Mouse (Mus musculus) small intestine, adult 2 months (tissue): ENCODE measurements around the gene Lcn6. TPM values are rescaled to one million over a fixed set of nuclear protein-coding genes. Genes with fewer than 3 reads are reported as not detected.

ENCODE experiments used
- H3K27ac ChIP-seq: fragments of 200-500 bp; 2 replicates; pipeline ENCODE4 v1.5.1; 2012; ENCODE audit warnings: low read depth, low read length, control low read depth, inconsistent platforms; ENCODE audit not compliant: insufficient read depth
- H3K27me3 ChIP-seq: fragments of 200-500 bp; 2 replicates; pipeline ENCODE4 v1.6.1; 2012; ENCODE audit warnings: mild to moderate bottlenecking, moderate library complexity, low read length, inconsistent platforms; ENCODE audit not compliant: control insufficient read depth, insufficient read depth
- H3K36me3 ChIP-seq: fragments of 200-500 bp; 2 replicates; pipeline ENCODE4 v1.6.1; 2012; ENCODE audit warnings: mild to moderate bottlenecking, low read length, control low read depth, inconsistent platforms; ENCODE audit not compliant: control insufficient read depth, insufficient read depth
- H3K4me1 ChIP-seq: fragments of 200-500 bp; 2 replicates; pipeline ENCODE4 v1.6.1; 2012; ENCODE audit warnings: low read length, inconsistent platforms, mixed read lengths; ENCODE audit not compliant: control insufficient read depth, insufficient read depth, insufficient read length
- H3K4me3 ChIP-seq: fragments of 200-500 bp; 2 replicates; pipeline ENCODE4 v1.5.1; 2012; ENCODE audit warnings: low read depth, mild to moderate bottlenecking, control low read depth, inconsistent platforms, low read length, moderate library complexity
- CTCF ChIP-seq: fragments of 200-500 bp; IDR thresholded peaks from 2 replicates; pipeline ENCODE4 v1.5.1; 2012; ENCODE audit warnings: low read depth, mild to moderate bottlenecking, control low read depth, inconsistent platforms, low read length, moderate library complexity, mixed read lengths; ENCODE audit not compliant: insufficient replicate concordance, insufficient read length; ENCODE audit errors: extremely low read depth
- POLR2A ChIP-seq: fragments of 200-500 bp; IDR thresholded peaks from 2 replicates; pipeline ENCODE4 v1.6.1; 2012; ENCODE audit warnings: low read depth, mild to moderate bottlenecking, control low read depth, inconsistent platforms, low read length, moderate library complexity
- WGBS: fragments of 180-500 bp; shearing (Covaris S2); methylation state at CpG from one replicate; pipeline ENCODE4 v1.1.7; 2018; 5-methylcytosine and 5-hydroxymethylcytosine counted together
- polyA plus RNA-seq: library from polyadenylated mRNA; depleted of rRNA; stranded (reverse); fragments of >200 nt; gene quantifications from 2 replicates; pipeline ENCODE4 v1.2.3, GENCODE M21; 2012; rRNA removed

Gene Lcn6
- polyA plus RNA-seq: not detected in 2 replicates

GRCm38 (mm10) chr2:25676486-25676885 lies at the start of gene Lcn6:
Gene Lcn6, plus strand, starts transcription at chr2:25676786.
- Histone ChIP-seq H3K27ac (no peak within 1 kb of the TSS), H3K27me3 (no peaks in the 10 kb centered on the region), H3K36me3 (no peaks in the 10 kb centered on the region), H3K4me1 (no peaks in the 10 kb centered on the region), H3K4me3 (no peak within 1 kb of the TSS)
- TF ChIP-seq CTCF (no peak), POLR2A (no peak)
- 74% methylated on average over 3 of the region's 3 CpGs for WGBS

GRCm38 (mm10) chr2:25627811-25628210 lies 48.8 kb upstream of the Lcn6 start, which contains the start of gene Fcna:
Gene Fcna, minus strand, starts transcription at chr2:25628030.
- Histone ChIP-seq H3K4me1 (no peaks in the 10 kb centered on the region), H3K27ac (no peak within 1 kb of the TSS), H3K36me3 (no peaks in the 10 kb centered on the region), H3K27me3 (no peaks in the 10 kb centered on the region), H3K4me3 (no peak within 1 kb of the TSS)
- 62% methylated on average over 6 of the region's 6 CpGs for WGBS
- TF ChIP-seq POLR2A: no peak
- no peak for TF ChIP-seq CTCF

- 60% methylated on average over 4 of the region's 4 CpGs for WGBS
- TF ChIP-seq POLR2A (no peak), CTCF (no peak)
- H3K27ac ChIP-seq: no peak overlapping the region
- H3K36me3 ChIP-seq: no peaks in the 10 kb centered on the region
- H3K27me3 ChIP-seq: no peaks in the 10 kb centered on the region
- H3K4me1 ChIP-seq: no peaks in the 10 kb centered on the region
- no peak overlapping the region for H3K4me3 ChIP-seq
Observed at GRCm38 (mm10) chr2:25628738-25629137, 47.8 kb upstream of the Lcn6 start.

GRCm38 (mm10) chr2:25633616-25634015 lies 43.0 kb upstream of the Lcn6 start:
- TF ChIP-seq CTCF (no peak), POLR2A (no peak)

GRCm38 (mm10) chr2:25634046-25634445 lies 42.5 kb upstream of the Lcn6 start:
- H3K4me1 ChIP-seq: no peaks in the 10 kb centered on the region
- no peak overlapping the region for H3K27ac ChIP-seq
- no peaks in the 10 kb centered on the region for H3K36me3 ChIP-seq
- 56% methylated on average over 1 of the region's 1 CpGs for WGBS
- no peaks in the 10 kb centered on the region for H3K27me3 ChIP-seq
- TF ChIP-seq CTCF (no peak), POLR2A (no peak)
- no peak overlapping the region for H3K4me3 ChIP-seq

More at GRCm38 (mm10) chr2:25633616-25634015, 43.0 kb upstream of the Lcn6 start:
- 80% methylated on average over 3 of the region's 3 CpGs for WGBS
- Histone ChIP-seq H3K27ac (no peak overlapping the region), H3K4me1 (no peaks in the 10 kb centered on the region), H3K27me3 (no peaks in the 10 kb centered on the region), H3K4me3 (no peak overlapping the region), H3K36me3 (no peaks in the 10 kb centered on the region)

GRCm38 (mm10) chr2:25639890-25640289 lies 36.7 kb upstream of the Lcn6 start:
- 19% methylated on average over 6 of the region's 6 CpGs for WGBS

GRCm38 (mm10) chr2:25652902-25653301 lies 23.7 kb upstream of the Lcn6 start, which contains the start of gene Lcn8:
Gene Lcn8, plus strand, starts transcription at chr2:25653120.
- Histone ChIP-seq H3K4me3 (no peak within 1 kb of the TSS), H3K36me3 (no peaks in the 10 kb centered on the region), H3K4me1 (no peaks in the 10 kb centered on the region), H3K27ac (no peak within 1 kb of the TSS), H3K27me3 (no peaks in the 10 kb centered on the region)
- TF ChIP-seq POLR2A (no peak), CTCF (no peak)
- 61% methylated on average over 2 of the region's 2 CpGs for WGBS

More at GRCm38 (mm10) chr2:25639890-25640289, 36.7 kb upstream of the Lcn6 start:
- no peak overlapping the region for H3K27ac ChIP-seq
- H3K27me3 ChIP-seq: no peaks in the 10 kb centered on the region
- H3K4me3 ChIP-seq: no peak overlapping the region
- H3K36me3 ChIP-seq: no peaks in the 10 kb centered on the region
- H3K4me1 ChIP-seq: no peaks in the 10 kb centered on the region
- TF ChIP-seq POLR2A (no peak), CTCF (peak; percentile 54; the same call in 1 of the 2 replicates)

- H3K4me1 ChIP-seq: peaks cover 3% of the 10 kb centered on the region; the same call in 1 of the 2 replicates
- H3K4me3 ChIP-seq: no peak overlapping the region
- H3K36me3 ChIP-seq: no peaks in the 10 kb centered on the region
- 40% methylated on average over 1 of the region's 1 CpGs for WGBS
- H3K27ac ChIP-seq: no peak overlapping the region
- no peaks in the 10 kb centered on the region for H3K27me3 ChIP-seq
- no peak for TF ChIP-seq CTCF
- TF ChIP-seq POLR2A: no peak
Observed at GRCm38 (mm10) chr2:25654502-25654901, 22.1 kb upstream of the Lcn6 start.
